Mouse (Mus musculus) MEL (cell line): Measurements from ENCODE around the gene Zfp738. TPM values are rescaled to one million over a fixed set of nuclear protein-coding genes. Genes with fewer than 3 reads are reported as not detected.

Experiments
- DNase-seq: peaks from one replicate; pipeline ENCODE4 v3.0.0; 2011; ENCODE audit warnings: low read depth, low spot score
- H3K27ac ChIP-seq: 2 replicates; pipeline ENCODE4 v1.5.1; 2012; ENCODE audit warnings: low read depth, mild to moderate bottlenecking, control low read depth, low read length, moderate library complexity; ENCODE audit not compliant: control insufficient read depth
- H3K27me3 ChIP-seq, 2 experiments: fragments of 150-350 bp in 1 of 2; sonication (generic) in 1 of 2; 2 replicates each; pipeline ENCODE4 v1.6.1; 2012; ENCODE audit warnings: low read length in 2 of 2, mild to moderate bottlenecking in 2 of 2, improper control_type of control experiment in 1 of 2, moderate library complexity in 1 of 2; ENCODE audit not compliant: insufficient read depth in 2 of 2, control insufficient read depth in 1 of 2
- H3K36me3 ChIP-seq, 2 experiments: 2 replicates each; pipeline ENCODE4 v1.6.1; 2012 to 2014; ENCODE audit warnings: low read length in 2 of 2, improper control_type of control experiment in 1 of 2, inconsistent platforms in 1 of 2, mild to moderate bottlenecking in 1 of 2; ENCODE audit not compliant: insufficient read depth in 2 of 2, control insufficient read depth in 1 of 2
- H3K4me1 ChIP-seq, 2 experiments: fragments of 150-350 bp in 1 of 2; sonication (generic) in 1 of 2; 2 replicates each; pipeline ENCODE4 v1.6.1; 2012; ENCODE audit warnings: low read length in 2 of 2, improper control_type of control experiment in 1 of 2, mild to moderate bottlenecking in 1 of 2; ENCODE audit not compliant: insufficient read depth in 2 of 2, control insufficient read depth in 1 of 2
- H3K4me3 ChIP-seq, 2 experiments: fragments of 150-350 bp in 1 of 2; sonication (generic) in 1 of 2; 2 replicates each; pipeline ENCODE4 v1.5.1; 2012; ENCODE audit warnings: low read depth in 2 of 2, low read length in 2 of 2, mild to moderate bottlenecking in 2 of 2, moderate library complexity in 2 of 2, control low read depth in 1 of 2, improper control_type of control experiment in 1 of 2; ENCODE audit not compliant: control insufficient read depth in 1 of 2, insufficient read depth in 1 of 2
- H3K79me2 ChIP-seq: 2 replicates; pipeline ENCODE4 v1.6.1; 2012; ENCODE audit warnings: mild to moderate bottlenecking, low read length, moderate library complexity; ENCODE audit not compliant: control insufficient read depth, poor library complexity, insufficient read depth
- H3K9ac ChIP-seq: 2 replicates; pipeline ENCODE4 v1.6.1; 2012; ENCODE audit warnings: low read depth, mild to moderate bottlenecking, control low read depth, low read length, moderate library complexity; ENCODE audit not compliant: control insufficient read depth, poor library complexity, severe bottlenecking
- H3K9me3 ChIP-seq: fragments of 150-350 bp; sonication (generic); replicated peaks from 2 replicates; pipeline ENCODE4 v1.6.1; 2012; ENCODE audit warnings: mild to moderate bottlenecking, low read length, improper control_type of control experiment, moderate library complexity; ENCODE audit not compliant: insufficient read depth
- BHLHE40 ChIP-seq: IDR thresholded peaks from 2 replicates; pipeline ENCODE4 v1.6.1; 2012; ENCODE audit warnings: low read depth, mild to moderate bottlenecking, inconsistent platforms, low read length, improper control_type of control experiment, borderline replicate concordance
- CHD1 ChIP-seq: IDR thresholded peaks from 2 replicates; pipeline ENCODE4 v1.6.1; 2012; ENCODE audit warnings: low read depth, mild to moderate bottlenecking, inconsistent platforms, low read length, improper control_type of control experiment
- CTCF ChIP-seq, 3 experiments: IDR thresholded peaks in 2 of 3; conservative IDR thresholded peaks in 1 of 3; 2 replicates each; pipeline ENCODE4 v1.5.1; 2011 to 2012; ENCODE audit warnings: low read length in 3 of 3, low read depth in 2 of 3, mild to moderate bottlenecking in 2 of 3, improper control_type of control experiment in 1 of 3, inconsistent platforms in 1 of 3, mixed read lengths in 1 of 3, moderate library complexity in 1 of 3; ENCODE audit not compliant: control insufficient read depth in 1 of 3, insufficient read depth in 1 of 3, poor library complexity in 1 of 3, severe bottlenecking in 1 of 3
- ETS1 ChIP-seq: IDR thresholded peaks from 2 replicates; pipeline ENCODE4 v1.6.1; 2012; ENCODE audit warnings: low read depth, mild to moderate bottlenecking, inconsistent platforms, low read length, improper control_type of control experiment, moderate library complexity
- GATA1 ChIP-seq: IDR thresholded peaks from 2 replicates; pipeline ENCODE4 v1.6.1; 2011; ENCODE audit warnings: low read depth, low read length, improper control_type of control experiment
- HCFC1 ChIP-seq: IDR thresholded peaks from 2 replicates; pipeline ENCODE4 v1.6.1; 2012; ENCODE audit warnings: low read depth, mild to moderate bottlenecking, inconsistent platforms, low read length, improper control_type of control experiment, moderate library complexity
- JUND ChIP-seq: IDR thresholded peaks from 2 replicates; pipeline ENCODE4 v1.6.1; 2011; ENCODE audit warnings: low read depth, mild to moderate bottlenecking, improper control_type of control experiment, low read length
- MAFK ChIP-seq: IDR thresholded peaks from 2 replicates; pipeline ENCODE4 v1.6.1; 2011; ENCODE audit warnings: low read depth, mild to moderate bottlenecking, low read length, improper control_type of control experiment, borderline replicate concordance
- MEF2A ChIP-seq: IDR thresholded peaks from 2 replicates; pipeline ENCODE4 v1.6.1; 2014; ENCODE audit warnings: low read depth, mild to moderate bottlenecking, inconsistent platforms, low read length, improper control_type of control experiment; ENCODE audit not compliant: poor library complexity, insufficient replicate concordance, severe bottlenecking; ENCODE audit errors: extremely low read depth
- MXI1 ChIP-seq: IDR thresholded peaks from 2 replicates; pipeline ENCODE4 v1.6.1; 2011; ENCODE audit warnings: mild to moderate bottlenecking, low read depth, low read length, improper control_type of control experiment
- MYB ChIP-seq: IDR thresholded peaks from 2 replicates; pipeline ENCODE4 v1.6.1; 2011; ENCODE audit warnings: mild to moderate bottlenecking, low read depth, low read length, improper control_type of control experiment
- MYC ChIP-seq: IDR thresholded peaks from 2 replicates; pipeline ENCODE4 v1.6.1; 2011; ENCODE audit warnings: low read depth, mild to moderate bottlenecking, low read length, improper control_type of control experiment, moderate library complexity
- NRF1 ChIP-seq: IDR thresholded peaks from 2 replicates; pipeline ENCODE4 v1.6.1; 2014; ENCODE audit warnings: low read depth, mild to moderate bottlenecking, inconsistent platforms, low read length, improper control_type of control experiment, moderate library complexity; ENCODE audit not compliant: poor library complexity, insufficient read depth, severe bottlenecking
- POLR2AphosphoS2 ChIP-seq: IDR thresholded peaks from 2 replicates; pipeline ENCODE4 v1.6.1; 2011; ENCODE audit warnings: low read length, improper control_type of control experiment
- RAD21 ChIP-seq: IDR thresholded peaks from 2 replicates; pipeline ENCODE4 v1.6.1; 2011; ENCODE audit warnings: mild to moderate bottlenecking, low read depth, low read length, improper control_type of control experiment
- TBP ChIP-seq: IDR thresholded peaks from 2 replicates; pipeline ENCODE4 v1.8.0; 2011; ENCODE audit warnings: low read depth, low read length, improper control_type of control experiment
- polyA plus RNA-seq, 2 experiments: library from polyadenylated mRNA; stranded (reverse) in 1 of 2; unstranded in 1 of 2; fragments of >175 nt in 1 of 2; fragments of >200 nt in 1 of 2; gene quantifications; 2 replicates each; pipeline versions ENCODE4 v1.2.1 to v1.2.4; 2012; ENCODE audit warnings: low replicate concordance in 2 of 2, low read depth in 1 of 2; ENCODE audit not compliant: insufficient read length in 2 of 2, insufficient read depth in 1 of 2, missing spikeins in 1 of 2
- total RNA-seq: library from RNA; depleted of rRNA; stranded (reverse); fragments of 300-350 nt; gene quantifications from 2 replicates; pipeline ENCODE4 v1.2.3, GENCODE M21; 2012

Gene Zfp738
- total and polyA plus RNA-seq, 3 experiments: 2.0 to 2.4 TPM; not detected in 1

GRCm38 (mm10) chr13:67674902-67675301 is 12.0 kb downstream of the Zfp738 start:
- DNase-seq: peak; percentile 11
- Histone ChIP-seq H3K9me3 (no peaks in the 10 kb centered on the region), H3K27ac (no peak overlapping the region), H3K4me1 (no peaks in the 10 kb centered on the region), H3K27me3 (no peaks in the 10 kb centered on the region), H3K36me3 (no peaks in the 10 kb centered on the region), H3K9ac (no peak overlapping the region), H3K4me3 (no peak overlapping the region), H3K79me2 (no peaks in the 10 kb centered on the region)
- TF ChIP-seq CHD1: no peak
- no peak for TF ChIP-seq JUND
- TF ChIP-seq MYC: no peak
- no peak for TF ChIP-seq CTCF (IDR thresholded peaks at IDR 0.05 in 2 of 3, conservative IDR thresholded peaks at IDR 0.05 in 1 of 3; ENCODE audit: control insufficient read depth in 1 of 3, insufficient read depth in 1 of 3, low read depth in 2 of 3, low read length in 3 of 3, poor library complexity in 1 of 3, severe bottlenecking in 1 of 3)
- no peak for TF ChIP-seq ETS1
- TF ChIP-seq MEF2A: no peak
- TF ChIP-seq BHLHE40: no peak
- no peak for TF ChIP-seq NRF1
- no peak for TF ChIP-seq GATA1
- no peak for TF ChIP-seq MYB
- TF ChIP-seq TBP: no peak
- TF ChIP-seq HCFC1: no peak
- no peak for TF ChIP-seq RAD21
- no peak for TF ChIP-seq MXI1
- TF ChIP-seq MAFK: no peak
- no peak for TF ChIP-seq POLR2AphosphoS2

GRCm38 (mm10) chr13:67652496-67652895 is 34.4 kb downstream of the Zfp738 start:
- Histone ChIP-seq H3K79me2 (no peaks in the 10 kb centered on the region), H3K27me3 (no peaks in the 10 kb centered on the region), H3K4me3 (no peak overlapping the region), H3K9me3 (no peaks in the 10 kb centered on the region), H3K9ac (no peak overlapping the region), H3K27ac (no peak overlapping the region), H3K4me1 (no peaks in the 10 kb centered on the region), H3K36me3 (no peaks in the 10 kb centered on the region)
- no peak for TF ChIP-seq TBP
- DNase-seq: no peak
